Mouse (Mus musculus): ENCODE measurements at regions not wholly inside any gene's neighbourhood (a gene's known extent, or its start where the extent isn't known, plus 50 kb on each side); places are given as distances from the start of the nearest gene placed in this dataset.

DNA sequence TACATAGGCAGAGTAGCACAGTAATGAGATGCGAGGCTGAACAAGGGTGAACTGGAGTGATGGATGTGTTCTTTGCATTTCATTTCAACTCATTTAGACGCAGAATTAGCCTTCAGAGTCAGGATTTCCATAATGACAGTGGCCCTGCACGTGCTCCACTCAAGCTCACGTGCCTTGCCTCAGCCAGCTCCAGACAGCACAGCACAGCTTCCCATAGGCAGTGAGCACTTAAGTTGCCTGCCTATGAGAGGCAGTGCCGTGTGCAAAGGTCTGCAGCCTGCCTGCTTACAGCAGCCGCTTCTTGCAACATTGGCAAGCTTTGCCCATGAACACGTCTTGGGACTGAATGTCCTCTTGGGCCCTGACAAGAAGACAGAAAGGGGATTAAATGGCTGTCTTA is 54.0 kb upstream of the Cpeb4 start:
- H3K4me2 ChIP-seq, result no peak overlapping the region
- no peaks in the 10 kb centered on the region for H3K27me3 ChIP-seq
- peak; percentile 91 for ATAC-seq (ENCODE audit: low FRiP score)
- 0 out of 2 replicates have a peak overlapping the region, but pooled peaks have one; percentile 32 for H3K27ac ChIP-seq
- H3K9ac ChIP-seq, result no peak overlapping the region
- 42% methylated on average over 7 of the region's 7 CpGs for WGBS
- H3K4me3 ChIP-seq (replicated peaks), result no peak overlapping the region
- no peaks in the 10 kb centered on the region for H3K9me3 ChIP-seq
- no peaks in the 10 kb centered on the region for H3K36me3 ChIP-seq (replicated peaks)
- peaks cover 15% of the 10 kb centered on the region for H3K4me1 ChIP-seq

DNA sequence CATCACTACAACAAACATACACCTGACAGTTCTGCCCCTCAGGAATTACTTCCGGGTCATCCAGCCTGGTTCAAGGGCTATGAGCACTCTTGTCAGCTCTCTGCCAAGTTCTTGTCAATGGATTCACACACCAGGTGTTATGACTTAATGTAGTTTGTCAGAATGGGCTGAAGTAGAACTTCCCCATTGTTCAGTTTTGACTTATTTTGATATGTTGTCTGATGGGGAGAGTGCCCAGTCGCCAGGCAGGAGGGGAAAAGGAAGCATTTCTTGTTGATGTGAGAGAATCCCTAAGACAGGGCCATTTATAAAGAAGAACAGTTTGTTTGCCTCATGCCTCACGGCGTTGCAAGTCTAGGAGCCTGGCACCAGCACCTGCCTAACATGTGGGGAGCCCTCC is 52.0 kb upstream of the Cpeb4 start:
- 86% methylated on average over 4 of the region's 4 CpGs for WGBS
- Histone ChIP-seq H3K4me1 (peaks cover 15% of the 10 kb centered on the region), H3K9me3 (no peaks in the 10 kb centered on the region), H3K4me2 (no peak overlapping the region), H3K27ac (no peak overlapping the region), H3K27me3 (no peaks in the 10 kb centered on the region), H3K9ac (no peak overlapping the region), H3K36me3 (replicated peaks) (no peaks in the 10 kb centered on the region), H3K4me3 (replicated peaks) (no peak overlapping the region)
- no peak for ATAC-seq (ENCODE audit: low FRiP score)

DNA sequence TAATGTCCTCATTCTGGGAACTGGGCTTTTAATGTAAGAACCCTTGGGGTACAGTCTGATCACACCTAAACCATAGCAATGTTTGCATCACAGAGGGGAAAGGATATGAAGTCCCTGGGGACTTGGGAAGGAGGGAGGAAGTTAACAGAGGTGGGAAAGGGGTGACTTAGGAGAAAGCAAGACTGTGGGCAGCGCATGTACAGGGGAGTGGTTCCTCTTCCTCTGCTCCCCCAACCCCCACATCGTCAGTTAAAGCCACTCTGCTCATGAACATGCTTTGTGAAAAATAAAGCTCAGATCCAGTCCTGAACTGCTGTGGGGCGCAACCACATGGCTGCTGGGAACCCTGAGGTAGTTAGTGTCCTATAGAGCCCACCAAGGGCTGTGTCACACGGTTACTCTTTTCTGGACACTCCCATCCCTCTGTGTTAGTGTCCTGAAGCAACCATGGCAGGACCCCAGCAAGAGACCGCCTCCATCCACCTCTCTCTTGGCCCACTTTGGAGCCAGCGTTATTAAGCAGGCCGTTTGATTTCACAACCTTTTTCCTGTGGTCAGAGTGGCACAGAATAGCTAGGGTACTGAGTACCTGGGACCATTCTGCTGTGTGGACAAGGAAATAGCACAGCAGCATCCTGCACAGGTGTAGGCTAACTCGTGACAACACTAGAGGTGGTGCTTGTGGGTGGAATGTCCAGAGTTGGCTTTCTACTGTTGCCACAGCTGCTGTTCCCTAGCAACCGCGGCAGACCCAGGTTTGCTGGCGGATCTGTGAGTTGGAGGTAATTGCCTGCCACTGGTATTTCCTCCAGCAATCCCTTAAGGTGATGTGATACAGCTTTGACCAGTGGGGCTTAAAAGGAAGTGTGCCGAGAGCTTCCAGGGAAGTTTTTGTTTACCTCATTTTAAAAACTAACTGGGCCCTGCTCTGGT is 50.3 kb upstream of the Cpeb4 start:
- WGBS, result 67% methylated on average over 12 of the region's 12 CpGs
- no peak overlapping the region for H3K4me3 ChIP-seq (replicated peaks)
- peak; percentile 27; the same call in 1 of the 2 replicates for ATAC-seq (ENCODE audit: low FRiP score)
- no peak overlapping the region for H3K27ac ChIP-seq
- no peak overlapping the region for H3K4me2 ChIP-seq
- H3K4me1 ChIP-seq, result peaks cover 15% of the 10 kb centered on the region
- no peak overlapping the region for H3K9ac ChIP-seq
- H3K9me3 ChIP-seq, result no peaks in the 10 kb centered on the region
- no peaks in the 10 kb centered on the region for H3K27me3 ChIP-seq
- no peaks in the 10 kb centered on the region for H3K36me3 ChIP-seq (replicated peaks)
